Mouse (Mus musculus): ENCODE data around the gene Cfp.

DNA sequence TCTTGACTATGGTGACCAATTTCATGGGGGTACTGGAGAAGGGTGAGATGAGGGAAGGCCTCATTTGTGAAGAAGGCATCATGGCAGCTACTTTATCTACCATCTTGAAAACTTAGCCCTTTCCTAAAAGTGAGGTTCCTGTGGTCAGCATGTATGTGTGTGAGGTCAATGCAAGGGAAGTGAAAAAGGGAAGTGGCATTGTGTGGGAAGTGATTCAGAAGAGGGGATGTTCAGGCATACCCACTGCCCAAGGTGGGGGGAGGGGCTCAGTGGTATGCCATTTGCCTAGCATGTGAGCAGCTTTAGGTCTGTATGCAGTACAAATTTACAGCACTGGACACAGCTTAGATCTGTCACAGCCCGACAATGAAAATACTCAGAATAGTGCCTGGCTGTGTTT, 608 bp upstream of the Cfp start:
- TF ChIP-seq POLR2A (IDR thresholded peaks at IDR 0.05; ENCODE audit: low read depth, low read length) (no peak), CTCF (IDR thresholded peaks at IDR 0.05; ENCODE audit: extremely low read depth, insufficient read length, insufficient replicate concordance, low read depth, low read length) (no peak)

Measured in small intestine, adult 2 months (tissue).